Mouse (Mus musculus) bone marrow macrophage, adult 2 months (primary cell): ENCODE results near the gene Mapk8.

Experiments
- CTCF ChIP-seq: IDR thresholded peaks from 2 replicates; pipeline ENCODE4 v1.5.1; 2012; ENCODE audit warnings: low read depth, mild to moderate bottlenecking, low read length, moderate library complexity
- POLR2A ChIP-seq: IDR thresholded peaks from 2 replicates; pipeline ENCODE4 v1.6.1; 2012; ENCODE audit warnings: mild to moderate bottlenecking, low read depth, low read length, borderline replicate concordance

- no peak for TF ChIP-seq CTCF
- no peak for TF ChIP-seq POLR2A
Observed at GRCm38 (mm10) chr14:33369375-33369774, 77.6 kb downstream of the Mapk8 start.
